Mouse (Mus musculus): ENCODE results near the gene Dhrs7c.
A peak's percentile ranks its signal among the peaks of the same experiment; 100 is the strongest.

The Dhrs7c gene

DNA sequence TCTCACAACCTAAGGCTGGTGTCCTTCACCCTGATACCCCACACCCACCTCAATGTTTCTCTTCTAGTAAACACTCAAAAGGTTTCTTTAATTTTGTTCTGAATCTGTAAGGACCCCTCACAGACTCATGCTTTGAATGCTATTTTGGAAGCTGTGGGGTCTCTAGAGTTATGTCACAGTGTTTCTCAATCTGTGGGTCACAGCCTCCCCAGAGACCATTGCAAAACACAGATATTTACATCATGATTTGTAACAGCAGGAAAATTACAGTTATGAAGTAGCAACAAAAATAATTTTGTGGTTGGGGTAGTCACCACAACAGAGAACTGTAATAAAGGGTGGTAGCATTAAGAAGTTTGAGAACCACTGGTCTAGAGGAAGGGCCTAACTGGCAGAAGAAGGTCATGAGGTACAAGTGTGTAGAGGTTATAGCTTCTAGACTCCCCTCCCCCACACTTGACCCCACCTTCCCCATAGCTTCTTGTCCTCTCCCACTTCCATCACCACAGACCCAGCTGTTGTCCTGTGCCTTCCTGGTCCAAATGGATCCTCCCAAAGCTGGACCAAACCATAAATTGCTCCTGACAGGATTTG, 2.2 kb downstream of the Dhrs7c start:
- H3K36me3 ChIP-seq (ENCODE audit: insufficient read depth, low read length) = no peaks in the 10 kb centered on the region
- no peak overlapping the region for H3K4me3 ChIP-seq (replicated peaks; ENCODE audit: low read length)
- no peaks in the 10 kb centered on the region; the same call in 1 of the 2 replicates for H3K4me1 ChIP-seq (replicated peaks; ENCODE audit: low read depth, low read length)
- H3K27me3 ChIP-seq (ENCODE audit: insufficient read depth, low read length) = no peaks in the 10 kb centered on the region
- no peak for TF ChIP-seq POU5F1 (IDR thresholded peaks at IDR 0.05; ENCODE audit: borderline replicate concordance, low read length)
- TF ChIP-seq NANOG (IDR thresholded peaks at IDR 0.05; ENCODE audit: borderline replicate concordance, low read length) = no peak
- no peak for TF ChIP-seq CTCF (conservative IDR thresholded peaks at IDR 0.05; ENCODE audit: low read length)
- H3K9me3 ChIP-seq (ENCODE audit: low read length) = no peaks in the 10 kb centered on the region

DNA sequence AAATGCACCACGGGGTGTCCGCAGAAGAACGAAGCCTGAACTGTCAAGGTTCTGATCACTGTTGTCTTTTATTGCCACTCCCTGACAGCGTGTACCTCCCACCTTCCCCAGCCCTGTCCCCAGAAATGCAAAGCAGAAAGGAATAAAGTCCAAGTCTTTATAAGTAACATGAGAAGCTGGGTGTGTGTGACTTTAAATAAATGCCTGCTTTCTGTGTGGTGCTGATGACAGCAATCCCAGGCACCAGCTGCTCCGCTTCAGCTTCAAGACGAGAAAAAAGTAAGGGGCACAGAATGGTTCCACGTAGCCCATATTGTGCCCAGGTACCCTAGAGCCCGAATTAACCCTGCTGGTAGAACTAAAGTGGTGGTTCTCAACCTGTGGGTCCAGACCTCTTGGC, 3.2 kb downstream of the Dhrs7c start:
- Histone ChIP-seq H3K4me1 (replicated peaks; ENCODE audit: low read depth, low read length) (no peaks in the 10 kb centered on the region; the same call in 1 of the 2 replicates), H3K9me3 (ENCODE audit: low read length) (no peaks in the 10 kb centered on the region), H3K27me3 (ENCODE audit: insufficient read depth, low read length) (no peaks in the 10 kb centered on the region), H3K4me3 (replicated peaks; ENCODE audit: low read length) (no peak overlapping the region), H3K36me3 (ENCODE audit: insufficient read depth, low read length) (no peaks in the 10 kb centered on the region)
- no peak for TF ChIP-seq CTCF (conservative IDR thresholded peaks at IDR 0.05; ENCODE audit: low read length)
- TF ChIP-seq POU5F1 (IDR thresholded peaks at IDR 0.05; ENCODE audit: borderline replicate concordance, low read length) = no peak
- no peak for TF ChIP-seq NANOG (IDR thresholded peaks at IDR 0.05; ENCODE audit: borderline replicate concordance, low read length)

DNA sequence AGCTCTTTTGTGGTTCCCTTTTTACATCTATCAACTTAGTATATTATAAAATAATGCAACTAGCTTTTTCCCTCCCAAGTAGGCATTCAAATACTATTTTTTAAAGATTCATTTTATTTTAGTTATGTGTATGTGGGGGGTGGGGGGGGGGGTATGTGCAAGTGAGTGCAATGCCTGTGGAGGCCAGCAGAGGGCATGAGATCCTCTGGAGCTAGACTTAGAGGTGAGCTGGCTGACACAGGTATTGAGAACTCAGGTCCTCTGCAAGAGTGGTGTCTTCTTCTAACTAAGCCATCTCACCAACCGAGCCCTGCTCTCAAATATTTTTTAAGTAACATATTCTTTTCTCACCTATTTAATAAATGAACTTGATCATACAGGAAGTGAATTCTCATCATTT, 7.6 kb downstream of the Dhrs7c start:
- no peaks in the 10 kb centered on the region for H3K27me3 ChIP-seq (ENCODE audit: insufficient read depth, low read length)
- H3K9me3 ChIP-seq (ENCODE audit: low read length) = no peaks in the 10 kb centered on the region
- H3K4me3 ChIP-seq (replicated peaks; ENCODE audit: low read length) = no peak overlapping the region
- peaks cover 20% of the 10 kb centered on the region for H3K4me1 ChIP-seq (replicated peaks; ENCODE audit: low read depth, low read length)
- TF ChIP-seq CTCF (conservative IDR thresholded peaks at IDR 0.05; ENCODE audit: low read length) = 0 out of 2 replicates have a peak, but pooled peaks have one; percentile 2
- no peak for TF ChIP-seq NANOG (IDR thresholded peaks at IDR 0.05; ENCODE audit: borderline replicate concordance, low read length)
- H3K36me3 ChIP-seq (ENCODE audit: insufficient read depth, low read length) = no peaks in the 10 kb centered on the region

DNA sequence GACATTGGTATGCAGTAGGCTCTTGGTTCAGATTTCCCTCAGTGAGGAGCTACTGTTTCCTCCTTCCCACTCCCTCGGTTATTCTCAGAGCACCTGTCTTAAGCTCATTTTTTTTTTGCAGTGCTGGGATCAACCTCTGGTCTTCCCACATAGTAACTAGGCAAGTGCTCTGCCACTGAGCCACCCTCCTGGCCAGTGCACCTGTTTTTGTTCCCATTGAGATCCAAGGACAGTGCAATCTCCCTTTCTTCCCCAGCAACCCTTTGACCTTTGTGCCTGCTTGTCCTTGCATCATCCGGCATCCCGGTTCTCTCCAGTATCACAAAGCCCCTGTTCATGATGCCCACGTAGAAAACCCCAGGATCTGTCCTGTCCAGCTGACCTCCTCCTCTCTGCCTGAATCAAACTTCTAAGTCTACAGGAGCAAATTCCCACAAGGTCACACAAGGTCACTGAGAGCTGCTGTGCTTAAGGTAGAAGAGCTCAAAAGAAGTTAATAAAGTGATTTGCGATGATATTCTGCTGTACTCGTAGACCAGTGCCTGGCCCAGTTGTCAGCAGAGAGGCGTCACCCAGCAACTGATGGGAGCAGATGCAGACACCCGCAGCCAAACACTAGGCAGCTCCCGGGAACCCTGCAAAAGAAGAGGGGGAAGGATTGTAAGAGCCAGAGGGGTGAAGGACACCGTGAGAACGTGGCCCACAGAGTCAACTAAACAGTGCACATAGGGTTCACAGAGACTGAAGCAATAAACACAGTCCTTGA, 9.0 kb downstream of the Dhrs7c start:
- TF ChIP-seq POU5F1 (IDR thresholded peaks at IDR 0.05; ENCODE audit: borderline replicate concordance, low read length) (no peak), NANOG (IDR thresholded peaks at IDR 0.05; ENCODE audit: borderline replicate concordance, low read length) (no peak), CTCF (conservative IDR thresholded peaks at IDR 0.05; ENCODE audit: low read length) (no peak)
- Histone ChIP-seq H3K9me3 (ENCODE audit: low read length) (no peaks in the 10 kb centered on the region), H3K4me3 (replicated peaks; ENCODE audit: low read length) (no peak overlapping the region), H3K36me3 (ENCODE audit: insufficient read depth, low read length) (no peaks in the 10 kb centered on the region), H3K27me3 (ENCODE audit: insufficient read depth, low read length) (no peaks in the 10 kb centered on the region), H3K4me1 (replicated peaks; ENCODE audit: low read depth, low read length) (peaks cover 20% of the 10 kb centered on the region)

DNA sequence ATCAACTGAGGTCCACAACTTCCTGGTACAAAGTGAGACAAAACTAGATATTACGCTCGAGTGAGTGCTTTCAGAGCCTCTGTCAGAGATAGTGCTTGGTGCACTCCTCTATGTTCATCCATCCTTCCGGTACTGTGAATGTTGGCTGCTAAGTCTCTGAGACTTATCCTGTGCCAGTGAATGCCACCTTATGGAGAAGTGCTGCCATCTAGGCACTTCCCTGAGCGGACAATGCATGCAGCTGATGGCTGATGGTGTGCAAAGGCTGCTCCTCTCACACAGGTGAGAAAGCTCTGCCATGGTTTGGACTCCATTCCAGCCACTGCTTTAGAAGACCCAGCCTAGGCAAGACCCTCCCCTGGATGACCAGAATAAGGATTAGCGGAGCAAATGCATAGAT, 10.1 kb downstream of the Dhrs7c start:
- Histone ChIP-seq H3K4me3 (replicated peaks; ENCODE audit: low read length) (no peak overlapping the region), H3K27me3 (ENCODE audit: insufficient read depth, low read length) (no peaks in the 10 kb centered on the region), H3K36me3 (ENCODE audit: insufficient read depth, low read length) (no peaks in the 10 kb centered on the region), H3K9me3 (ENCODE audit: low read length) (no peaks in the 10 kb centered on the region), H3K4me1 (replicated peaks; ENCODE audit: low read depth, low read length) (peaks cover 20% of the 10 kb centered on the region)
- TF ChIP-seq POU5F1 (IDR thresholded peaks at IDR 0.05; ENCODE audit: borderline replicate concordance, low read length) (no peak), NANOG (IDR thresholded peaks at IDR 0.05; ENCODE audit: borderline replicate concordance, low read length) (no peak), CTCF (conservative IDR thresholded peaks at IDR 0.05; ENCODE audit: low read length) (no peak)

DNA sequence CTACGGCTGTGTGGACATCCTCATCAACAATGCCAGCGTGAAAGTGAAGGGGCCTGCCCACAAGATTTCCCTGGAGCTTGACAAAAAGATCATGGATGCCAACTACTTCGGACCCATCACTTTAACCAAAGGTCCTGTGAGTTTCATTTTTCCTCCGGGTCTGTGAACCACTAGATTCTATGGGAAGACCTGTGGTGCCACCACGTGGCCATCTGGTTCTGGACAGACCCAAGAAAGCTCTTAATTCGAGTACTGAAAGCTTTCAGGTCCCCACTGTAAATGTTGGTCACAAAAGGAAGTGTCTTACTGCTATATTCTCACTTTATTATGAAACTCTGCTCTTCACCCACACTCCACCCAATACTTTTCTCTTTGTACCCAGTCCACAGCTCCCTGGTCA, 13.5 kb downstream of the Dhrs7c start:
- peaks cover 4% of the 10 kb centered on the region; the same call in 1 of the 2 replicates for H3K27me3 ChIP-seq (ENCODE audit: insufficient read depth, low read length)
- no peak overlapping the region for H3K4me3 ChIP-seq (replicated peaks; ENCODE audit: low read length)
- no peaks in the 10 kb centered on the region for H3K9me3 ChIP-seq (ENCODE audit: low read length)
- H3K36me3 ChIP-seq (ENCODE audit: insufficient read depth, low read length) = no peaks in the 10 kb centered on the region
- TF ChIP-seq POU5F1 (IDR thresholded peaks at IDR 0.05; ENCODE audit: borderline replicate concordance, low read length) (no peak), NANOG (IDR thresholded peaks at IDR 0.05; ENCODE audit: borderline replicate concordance, low read length) (no peak), CTCF (conservative IDR thresholded peaks at IDR 0.05; ENCODE audit: low read length) (no peak)
- peaks cover 20% of the 10 kb centered on the region for H3K4me1 ChIP-seq (replicated peaks; ENCODE audit: low read depth, low read length)

DNA sequence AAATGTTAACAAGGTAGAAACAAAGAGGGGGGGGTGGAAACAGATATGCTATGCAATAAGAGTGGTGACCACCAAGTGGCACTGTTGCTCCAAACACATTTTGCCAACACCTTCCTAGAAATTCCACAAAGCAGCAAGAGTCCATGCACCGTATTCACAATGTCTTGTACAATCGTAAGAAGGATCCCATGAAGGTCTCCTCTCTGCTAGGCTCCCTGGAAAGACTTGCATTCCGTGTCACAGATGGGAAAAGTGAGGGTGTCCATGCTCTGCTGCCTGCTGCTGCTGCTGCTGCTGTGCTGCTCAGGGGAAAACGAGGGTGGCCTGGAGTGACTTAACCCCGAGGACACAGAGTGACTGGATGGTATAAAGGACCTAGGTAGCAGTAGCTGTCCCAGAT, 21.6 kb downstream of the Dhrs7c start:
- H3K36me3 ChIP-seq (ENCODE audit: insufficient read depth, low read length) = no peaks in the 10 kb centered on the region
- H3K4me1 ChIP-seq (replicated peaks; ENCODE audit: low read depth, low read length) = peaks cover 17% of the 10 kb centered on the region
- no peaks in the 10 kb centered on the region for H3K9me3 ChIP-seq (ENCODE audit: low read length)
- no peak for TF ChIP-seq NANOG (IDR thresholded peaks at IDR 0.05; ENCODE audit: borderline replicate concordance, low read length)
- TF ChIP-seq POU5F1 (IDR thresholded peaks at IDR 0.05; ENCODE audit: borderline replicate concordance, low read length) = no peak
- TF ChIP-seq CTCF (conservative IDR thresholded peaks at IDR 0.05; ENCODE audit: low read length) = peak; percentile 43
- peaks cover 8% of the 10 kb centered on the region for H3K27me3 ChIP-seq (ENCODE audit: insufficient read depth, low read length)
- no peak overlapping the region for H3K4me3 ChIP-seq (replicated peaks; ENCODE audit: low read length)

DNA sequence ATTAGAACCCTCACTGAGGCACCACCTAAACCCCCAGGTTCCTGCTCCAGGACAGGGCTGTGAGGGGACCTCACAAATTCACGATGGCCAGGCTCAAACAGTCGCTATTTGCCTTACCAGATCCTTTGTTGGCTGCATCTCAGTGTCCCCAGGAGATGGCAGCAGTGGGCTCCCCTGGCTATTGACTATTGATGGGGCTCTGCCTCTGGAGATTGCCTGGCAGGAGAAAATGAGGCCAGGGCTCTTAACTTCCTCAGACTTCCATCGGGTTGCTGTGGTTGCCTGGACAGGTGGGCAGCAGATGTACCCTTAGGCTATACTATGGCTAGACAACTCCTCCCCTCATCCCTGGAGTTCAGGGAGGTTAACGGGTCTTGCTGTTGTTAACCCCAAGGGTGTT, 22.2 kb downstream of the Dhrs7c start:
- peak; percentile 71 for TF ChIP-seq CTCF (conservative IDR thresholded peaks at IDR 0.05; ENCODE audit: low read length)
- no peak for TF ChIP-seq POU5F1 (IDR thresholded peaks at IDR 0.05; ENCODE audit: borderline replicate concordance, low read length)
- H3K27me3 ChIP-seq (ENCODE audit: insufficient read depth, low read length) = peaks cover 6% of the 10 kb centered on the region
- H3K36me3 ChIP-seq (ENCODE audit: insufficient read depth, low read length) = no peaks in the 10 kb centered on the region
- no peaks in the 10 kb centered on the region for H3K9me3 ChIP-seq (ENCODE audit: low read length)
- H3K4me3 ChIP-seq (replicated peaks; ENCODE audit: low read length) = no peak overlapping the region
- H3K4me1 ChIP-seq (replicated peaks; ENCODE audit: low read depth, low read length) = peaks cover 17% of the 10 kb centered on the region

All from E14TG2a.4 (cell line).